Mouse (Mus musculus) gastrocnemius, postnatal 36 days (tissue): ENCODE data around the gene Efcab5. TPM values are rescaled to one million over a fixed set of nuclear protein-coding genes. Genes with fewer than 3 reads are reported as not detected.
"Not testable (repeated sequence)": the region's sequence is repeated elsewhere in the genome, so short reads cannot be mapped to it uniquely, and the experiment has no call there.

Experiments used
- DNase-seq, 2 experiments: peaks; one replicate each; pipeline ENCODE4 v3.0.0; 2022
- intact Hi-C: fragments of 180-260 bp; cut with DNase I; formaldehyde crosslinking; loops from one replicate; pipeline ENCODE4 v1.15.1; 2025
- total RNA-seq, 2 experiments: library from RNA; stranded (reverse); gene quantifications; 2 replicates each; pipeline ENCODE4 v1.2.3; 2021

The Efcab5 gene
- total RNA-seq, 2 experiments from 2014 or later = 0.10 TPM

- no peak for DNase-seq
- intact Hi-C loops = no loop called here
Measured at GRCm38 (mm10) chr11:77180886-77181285, 7.9 kb downstream of the Efcab5 start.

GRCm38 (mm10) chr11:77179771-77180170 is 9.0 kb downstream of the Efcab5 start:
- no peak for DNase-seq
- intact Hi-C loops = loop anchor here (10.0 kb wide), 1 partner anchor 485 kb away; no protein-coding TSS in a partner anchor

DNA sequence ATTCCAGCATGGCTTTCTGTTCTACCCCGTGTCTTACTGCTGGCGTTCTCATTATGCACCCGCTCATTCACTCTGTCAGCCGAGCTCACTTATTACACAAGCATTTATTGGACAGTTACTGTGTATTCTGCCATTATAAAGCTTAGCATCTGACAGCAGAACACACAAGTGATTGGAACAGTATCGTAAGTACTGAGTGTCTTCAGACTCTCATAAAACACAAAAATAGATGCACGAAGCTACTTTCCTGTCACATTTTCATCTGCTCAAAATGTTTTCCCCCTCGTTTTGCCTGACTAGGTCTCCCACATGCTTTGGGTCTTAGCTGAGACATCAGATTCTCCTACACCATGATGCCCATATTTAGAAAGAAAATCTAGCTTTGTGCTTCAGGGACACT is 14.2 kb downstream of the Efcab5 start:
- no peak for DNase-seq
- intact Hi-C loops = loop anchor here (10.0 kb wide), 1 partner anchor 490 kb away; no protein-coding TSS in a partner anchor

DNA sequence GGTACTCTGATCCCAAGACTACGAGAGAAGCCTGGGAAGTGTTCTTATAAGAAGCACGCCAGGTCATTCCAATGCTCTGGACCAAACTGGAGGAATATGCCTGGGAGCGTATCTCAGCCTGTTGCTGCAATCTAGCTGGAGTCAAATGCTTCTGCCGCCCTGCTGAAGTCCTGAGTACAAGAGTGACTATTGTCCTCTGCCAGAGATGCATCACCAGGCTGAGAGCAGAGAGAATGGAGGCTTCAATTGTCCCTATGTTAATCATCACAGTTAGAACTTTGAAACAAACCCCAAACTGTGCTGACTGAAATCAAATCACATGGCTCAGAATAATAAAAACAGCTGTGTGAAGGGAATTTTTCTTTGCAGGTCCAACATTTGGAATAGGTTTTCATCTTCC is 15.0 kb downstream of the Efcab5 start:
- intact Hi-C loops = loop anchor here (10.0 kb wide), 1 partner anchor 491 kb away; no protein-coding TSS in a partner anchor
- no peak for DNase-seq

DNA sequence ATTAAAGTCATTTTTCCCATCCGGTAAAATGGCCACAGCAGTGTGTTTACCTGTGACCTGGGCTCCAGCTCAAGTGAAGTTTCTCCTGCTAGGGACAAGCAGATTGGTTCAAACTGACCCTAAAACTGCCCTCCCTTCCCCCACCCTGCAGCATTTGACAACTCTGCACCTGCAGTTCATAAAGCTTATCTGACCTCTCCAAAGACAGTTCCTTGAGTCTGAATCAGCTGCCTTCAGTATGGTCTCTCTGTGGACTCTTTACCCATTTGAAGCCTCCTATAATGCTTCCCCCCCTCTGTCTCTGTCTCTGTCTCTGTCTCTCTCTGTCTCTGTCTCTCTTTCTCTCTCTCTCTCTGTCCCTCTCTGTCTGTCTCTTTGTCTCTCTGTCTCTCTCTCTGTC is 28.0 kb downstream of the Efcab5 start:
- intact Hi-C loops = no loop called here
- no peak for DNase-seq

GRCm38 (mm10) chr11:77160341-77160740 is 28.4 kb downstream of the Efcab5 start:
- intact Hi-C loops = no loop called here
- DNase-seq = no peak

DNA sequence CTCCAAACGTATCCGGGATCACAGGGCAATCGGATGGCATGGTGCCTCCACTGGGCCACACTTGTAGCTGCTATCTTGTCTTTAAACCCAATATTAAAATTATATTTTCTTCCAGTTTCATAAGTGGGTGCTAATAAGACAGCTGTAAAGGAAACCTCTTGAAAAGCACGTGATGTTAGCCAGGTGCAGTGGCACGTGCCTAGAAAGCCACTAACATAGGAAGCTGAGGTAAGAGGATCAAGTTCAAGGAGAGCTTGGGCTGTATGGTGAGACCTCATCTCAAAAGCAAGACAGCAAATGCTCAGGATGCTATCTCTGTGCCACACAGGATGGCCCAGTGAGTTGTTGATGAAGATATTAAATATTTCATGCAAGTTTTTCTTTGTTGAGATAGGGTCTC is 34.6 kb downstream of the Efcab5 start:
- intact Hi-C loops = no loop called here
- no peak for DNase-seq

- intact Hi-C loops = no loop called here
- no peak for DNase-seq
Measured at GRCm38 (mm10) chr11:77150806-77151205, 38.0 kb downstream of the Efcab5 start.

DNA sequence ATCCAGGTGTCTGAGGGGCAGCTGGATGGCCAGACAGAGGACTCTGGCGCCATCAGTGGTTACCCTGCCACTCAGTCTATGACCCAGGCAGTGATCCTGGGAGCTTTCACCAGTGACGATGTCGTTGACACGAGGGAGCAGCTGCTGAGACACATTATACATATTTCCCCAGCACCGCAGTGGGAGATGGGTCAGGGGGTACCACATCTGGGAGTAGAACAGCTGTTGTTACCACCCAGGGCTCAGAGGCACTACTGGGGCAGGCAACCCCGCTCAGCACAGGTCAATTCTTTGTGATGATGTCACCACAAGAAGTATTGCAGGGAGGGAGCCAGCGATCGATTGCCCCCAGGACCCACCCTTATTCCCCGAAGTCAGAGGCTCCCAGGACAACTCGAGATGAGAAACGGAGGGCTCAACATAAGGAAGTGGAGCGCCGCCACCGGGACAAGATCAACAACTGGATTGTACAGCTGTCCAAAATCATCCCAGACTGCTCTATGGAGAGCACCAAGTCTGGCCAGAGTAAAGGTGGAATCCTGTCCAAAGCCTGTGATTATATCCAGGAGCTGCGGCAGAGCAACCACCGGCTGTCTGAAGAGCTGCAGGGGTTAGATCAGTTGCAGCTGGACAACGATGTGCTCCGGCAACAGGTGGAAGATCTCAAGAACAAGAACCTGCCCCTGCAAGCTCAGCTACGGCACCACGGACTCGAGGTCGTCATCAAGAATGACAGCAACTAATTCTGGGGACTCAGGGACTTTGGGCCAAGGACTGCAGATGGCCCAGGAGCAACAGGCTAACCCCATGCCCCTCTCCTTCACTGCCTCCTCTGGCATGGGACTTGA is 38.8 kb downstream of the Efcab5 start:
- DNase-seq, intact Hi-C loops: not testable (repeated sequence)

- intact Hi-C loops = no loop called here
- no peak for DNase-seq
Measured at GRCm38 (mm10) chr11:77148774-77149173, 40.0 kb downstream of the Efcab5 start.

DNA sequence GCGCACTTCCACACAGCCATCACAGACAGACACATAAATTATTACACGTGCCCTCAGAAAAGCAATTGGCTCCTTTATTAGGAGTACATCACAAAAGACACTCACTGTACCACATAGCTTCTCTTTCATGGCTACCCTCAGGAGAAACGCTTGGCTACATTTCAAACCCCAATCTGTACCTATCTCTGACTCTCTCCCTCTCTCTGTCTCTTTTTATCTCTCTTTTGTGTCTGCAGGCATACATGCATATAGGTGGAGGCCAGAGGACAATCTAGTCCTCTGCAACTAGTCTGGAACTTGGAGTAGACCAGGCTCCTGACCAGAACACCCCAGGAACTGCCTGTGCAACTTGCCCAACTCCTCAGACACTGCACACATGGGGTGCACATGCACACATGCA is 41.0 kb downstream of the Efcab5 start:
- no peak for DNase-seq
- intact Hi-C loops = no loop called here

DNA sequence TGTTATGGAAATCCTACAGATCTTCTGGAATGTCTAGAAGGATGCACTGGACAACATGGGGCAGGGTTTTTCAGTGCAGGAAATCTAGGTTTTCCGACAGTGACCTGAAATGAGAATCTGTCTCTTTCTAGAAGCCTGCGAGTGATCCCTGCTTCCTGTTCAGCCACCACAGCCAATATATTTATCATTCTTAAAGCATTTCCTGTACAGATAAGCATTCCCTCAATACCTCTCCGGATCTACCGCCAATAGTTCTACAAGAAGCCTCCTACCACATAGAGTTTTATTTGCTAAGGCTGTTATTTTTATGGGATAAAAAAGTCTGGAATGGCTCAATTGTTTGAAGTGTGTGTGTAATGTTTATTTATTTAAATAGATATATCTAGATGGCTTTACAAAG is 43.3 kb downstream of the Efcab5 start:
- no peak for DNase-seq
- intact Hi-C loops = no loop called here

- no peak for DNase-seq
- intact Hi-C loops = no loop called here
Measured at GRCm38 (mm10) chr11:77141938-77142337, 46.8 kb downstream of the Efcab5 start.

DNA sequence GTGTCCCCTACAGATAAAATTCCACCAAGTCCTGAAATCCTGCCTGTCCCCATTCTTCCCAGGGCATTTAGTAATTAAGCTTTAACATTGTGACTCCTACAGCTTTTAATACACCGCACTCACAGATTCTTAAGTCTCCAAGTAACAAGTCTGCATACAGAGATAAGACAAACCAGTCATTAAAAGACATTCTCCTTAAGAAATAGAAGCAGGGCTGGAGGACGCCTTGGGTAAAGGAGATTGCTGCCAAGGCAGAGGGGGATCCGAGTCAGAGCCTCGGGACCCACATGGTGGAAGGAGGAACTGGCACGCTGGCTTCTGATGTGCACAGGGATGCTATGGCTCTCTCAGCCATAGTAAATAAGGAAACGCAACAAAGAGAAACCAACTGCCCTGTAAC is 48.8 kb downstream of the Efcab5 start:
- intact Hi-C loops = no loop called here

DNA sequence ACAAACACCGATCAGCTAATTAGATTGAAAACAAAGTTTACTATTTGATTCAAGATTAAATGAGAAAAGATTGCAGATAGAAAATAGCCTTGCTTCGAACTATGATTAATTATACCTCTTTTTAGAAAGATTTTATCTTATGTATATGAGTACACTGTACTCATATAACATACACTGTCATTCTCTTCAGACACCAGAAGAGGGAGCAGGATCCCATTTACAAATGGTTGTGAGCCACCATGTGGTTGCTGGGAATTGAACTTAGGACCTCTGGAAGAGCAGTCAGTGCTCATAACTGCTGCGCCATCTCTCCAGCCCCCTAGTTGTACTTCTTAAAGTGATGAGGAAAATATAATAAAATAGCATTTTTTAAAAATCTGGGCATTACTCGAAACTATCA is 55.3 kb downstream of the Efcab5 start:
- DNase-seq = no peak
- intact Hi-C loops = no loop called here

More for the DNA sequence above, 48.8 kb downstream of the Efcab5 start:
- DNase-seq = no peak

DNA sequence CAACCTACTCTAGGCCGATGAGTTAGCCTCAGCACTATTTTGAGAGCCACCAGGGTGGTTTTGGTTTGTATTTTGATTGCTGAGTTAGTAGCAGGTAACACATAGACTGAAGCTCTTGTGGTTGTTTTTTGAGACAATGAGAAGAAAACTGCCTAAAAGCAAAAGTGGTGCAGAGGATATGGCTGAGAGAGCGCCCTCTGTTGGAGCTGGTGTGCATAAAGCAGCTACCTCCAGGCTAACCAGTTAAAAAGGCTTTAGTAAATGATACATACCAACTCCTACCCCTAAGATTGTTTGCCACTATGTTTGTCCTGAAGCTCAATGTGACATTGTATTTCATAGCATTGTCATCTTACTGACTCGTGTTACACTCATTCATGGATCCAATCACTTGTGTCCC is 56.2 kb downstream of the Efcab5 start:
- intact Hi-C loops = no loop called here
- no peak for DNase-seq

DNA sequence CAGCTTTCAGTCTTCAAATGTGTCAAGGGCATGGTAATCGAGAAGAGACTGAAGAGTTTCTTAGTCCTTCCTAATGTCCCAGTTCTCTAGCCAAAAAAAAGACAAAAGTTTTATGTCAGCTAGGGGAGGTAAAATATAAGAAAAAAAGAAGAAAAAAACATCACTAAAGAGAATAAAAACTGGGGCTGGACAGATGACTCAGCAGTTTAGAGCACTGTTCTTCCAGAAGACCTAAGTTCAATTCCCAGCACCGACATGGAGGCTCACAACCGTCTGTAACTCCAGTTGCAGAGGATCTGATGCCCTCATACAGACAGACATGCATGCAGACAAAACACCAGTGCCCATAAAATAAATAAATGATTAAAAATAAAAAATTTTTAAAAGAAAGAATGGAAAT is 60.2 kb downstream of the Efcab5 start:
- no peak for DNase-seq
- intact Hi-C loops = no loop called here

DNA sequence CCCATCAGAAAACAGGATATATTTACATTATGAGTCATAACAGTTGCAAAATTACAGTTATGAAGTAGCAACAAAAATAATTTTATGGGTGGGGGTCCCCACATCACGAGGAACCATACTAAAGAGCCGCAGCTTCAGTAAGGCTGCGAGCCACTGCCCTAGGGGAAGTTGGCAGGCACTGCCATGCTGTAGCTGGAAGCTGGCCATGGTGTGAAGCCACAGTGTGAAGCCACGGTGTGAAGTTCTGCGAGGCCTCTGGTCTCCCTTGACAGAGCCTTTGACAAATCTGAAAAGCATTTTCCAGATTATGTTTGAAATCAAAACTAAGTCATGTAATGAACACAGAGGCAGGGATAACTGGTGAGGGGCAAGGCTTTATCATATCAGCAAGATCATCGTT is 77.6 kb downstream of the Efcab5 start:
- no peak for DNase-seq
- intact Hi-C loops = no loop called here

DNA sequence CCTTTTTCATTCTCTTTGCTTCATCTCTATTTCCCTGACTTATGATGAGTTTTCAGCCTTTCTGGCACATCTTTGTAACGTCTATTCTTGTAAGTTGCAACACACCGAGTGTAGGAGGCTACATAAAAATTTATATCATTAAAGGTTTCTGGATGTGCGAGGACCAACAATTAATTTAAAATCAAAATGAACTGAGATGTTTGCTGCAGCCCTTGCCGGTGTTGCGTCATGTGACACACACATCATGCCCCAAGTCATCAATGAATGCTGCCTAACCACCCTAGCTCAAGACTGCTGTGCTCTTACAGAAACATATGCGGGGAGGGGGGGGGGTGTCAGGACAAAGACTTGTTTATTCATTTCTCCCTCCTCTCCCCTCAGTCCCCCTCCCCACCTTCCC is 80.3 kb downstream of the Efcab5 start:
- intact Hi-C loops = loop anchor here (10.0 kb wide), 1 partner anchor 516 kb away; no protein-coding TSS in a partner anchor
- DNase-seq = no peak

DNA sequence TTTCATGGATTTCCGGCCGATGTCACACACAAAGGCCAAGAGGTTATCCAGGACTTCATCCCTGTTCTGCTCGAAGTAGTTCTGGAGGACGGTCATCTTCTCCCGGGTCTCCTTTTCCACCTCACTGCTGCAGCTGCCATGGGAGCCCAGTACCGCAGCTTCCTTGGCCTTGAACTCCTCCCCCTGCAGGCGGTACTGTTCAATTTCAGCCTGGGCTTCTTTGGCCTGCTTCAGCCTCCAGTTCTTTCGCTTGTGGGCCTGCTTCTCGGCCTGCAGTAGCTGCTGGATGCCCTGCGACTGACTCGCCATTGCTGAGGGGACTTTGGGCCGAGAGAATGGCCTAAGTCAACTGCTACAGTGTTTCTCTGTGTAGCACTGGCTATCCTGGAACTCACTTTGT is 80.9 kb downstream of the Efcab5 start:
- intact Hi-C loops = loop anchor here (10.0 kb wide), 1 partner anchor 517 kb away; no protein-coding TSS in a partner anchor
- not testable (repeated sequence) for DNase-seq

- DNase-seq = no peak
- intact Hi-C loops = loop anchor here (10.0 kb wide), 1 partner anchor 518 kb away; no protein-coding TSS in a partner anchor
Measured at GRCm38 (mm10) chr11:77106961-77107360, 81.8 kb downstream of the Efcab5 start.
